Mouse (Mus musculus): ENCODE measurements at regions not wholly inside any gene's neighbourhood (a gene's known extent, or its start where the extent isn't known, plus 50 kb on each side); places are given as distances from the start of the nearest gene placed in this dataset.

GRCm38 (mm10) chr4:124079603-124080002 is 161.8 kb upstream of the 4930535I16Rik start:
- no peak for TF ChIP-seq CTCF (IDR thresholded peaks at IDR 0.05; ENCODE audit: control insufficient read depth, insufficient read depth, insufficient read length)
- no peak for TF ChIP-seq MYOD1 (IDR thresholded peaks at IDR 0.05; ENCODE audit: control insufficient read depth, insufficient read length, low read depth)
- no peak for TF ChIP-seq MAX (IDR thresholded peaks at IDR 0.05)

All from C2C12 (cell line).